Mouse (Mus musculus): ENCODE results near the gene Enox1. TPM values are rescaled to one million over a fixed set of nuclear protein-coding genes. Genes with fewer than 3 reads are reported as not detected.

The Enox1 gene
- total and polyA plus RNA-seq, 3 experiments: not detected

- no peak overlapping the region for H3K4me2 ChIP-seq (ENCODE audit: insufficient read depth, low read depth, poor library complexity, severe bottlenecking)
- H3K4me1 ChIP-seq (ENCODE audit: control insufficient read depth in 1 of 2, insufficient read depth in 2 of 2): no peaks in the 10 kb centered on the region
- H3K36me3 ChIP-seq (replicated peaks in 1 of 2; ENCODE audit: control insufficient read depth in 1 of 2, insufficient read depth in 1 of 2, low read length in 1 of 2): no peaks in the 10 kb centered on the region
- no peaks in the 10 kb centered on the region for H3K79me2 ChIP-seq (replicated peaks; ENCODE audit: control insufficient read depth, extremely low read depth, insufficient read depth, poor library complexity, severe bottlenecking)
- dilution Hi-C loops (cut with MboI; ENCODE audit: extremely low pct_ligation_motif_present, extremely low pct_unique_long_range_greater_than_20kb, low sequenced_read_pairs) (no loop called here), in situ Hi-C loops (cut with MboI; ENCODE audit: low pct_ligation_motif_present, low pct_unique_long_range_greater_than_20kb, low sequenced_read_pairs) (no loop called here)
- H3K27ac ChIP-seq (ENCODE audit: insufficient read depth, low read depth): no peak overlapping the region
- H3K9me3 ChIP-seq (replicated peaks; ENCODE audit: low read length): peaks cover 57% of the 10 kb centered on the region
- no peak overlapping the region for H3K4me3 ChIP-seq (replicated peaks in 1 of 3; ENCODE audit: low read depth in 2 of 3, low read length in 2 of 3, poor library complexity in 1 of 3)
- no peaks in the 10 kb centered on the region for H3K27me3 ChIP-seq (replicated peaks)
- no peak for DNase-seq (ENCODE audit: extremely low read depth)
- no peak overlapping the region for H3K9ac ChIP-seq (ENCODE audit: insufficient read depth, low read depth)
- TF ChIP-seq PAX5 (IDR thresholded peaks at IDR 0.05; ENCODE audit: low read length) (no peak), NRF1 (IDR thresholded peaks at IDR 0.05; ENCODE audit: low read depth, low read length) (no peak), ELF1 (IDR thresholded peaks at IDR 0.05; ENCODE audit: low read depth, low read length) (no peak), USF2 (conservative IDR thresholded peaks at IDR 0.05; ENCODE audit: low read depth, low read length) (no peak), CTCF (conservative IDR thresholded peaks at IDR 0.05 in 1 of 2, IDR thresholded peaks at IDR 0.05 in 1 of 2; ENCODE audit: low read depth in 2 of 2, low read length in 2 of 2) (no peak), ZC3H11A (IDR thresholded peaks at IDR 0.05; ENCODE audit: low read depth, low read length) (no peak), SMC3 (IDR thresholded peaks at IDR 0.05; ENCODE audit: low read depth, low read length) (no peak), MYC (IDR thresholded peaks at IDR 0.05; ENCODE audit: low read depth, low read length) (no peak), POLR2A (IDR thresholded peaks at IDR 0.05; ENCODE audit: low read depth, low read length) (no peak), GABPA (IDR thresholded peaks at IDR 0.05; ENCODE audit: insufficient replicate concordance, low read depth, low read length) (no peak), BHLHE40 (IDR thresholded peaks at IDR 0.05; ENCODE audit: low read depth, low read length) (no peak), RAD21 (IDR thresholded peaks at IDR 0.05; ENCODE audit: low read depth, low read length) (no peak), IRF4 (IDR thresholded peaks at IDR 0.05; ENCODE audit: low read depth, low read length) (no peak), SIN3A (IDR thresholded peaks at IDR 0.05; ENCODE audit: low read length) (no peak), CHD1 (IDR thresholded peaks at IDR 0.05; ENCODE audit: low read depth, low read length) (no peak), ZKSCAN1 (IDR thresholded peaks at IDR 0.05; ENCODE audit: borderline replicate concordance, low read depth, low read length) (no peak), TCF12 (IDR thresholded peaks at IDR 0.05; ENCODE audit: low read depth, low read length) (no peak), NELFE (IDR thresholded peaks at IDR 0.05; ENCODE audit: low read depth, low read length) (no peak), USF1 (IDR thresholded peaks at IDR 0.05; ENCODE audit: low read depth, low read length) (no peak), POLR2AphosphoS2 (IDR thresholded peaks at IDR 0.05; ENCODE audit: low read depth, low read length) (no peak)
Observed at GRCm38 (mm10) chr14:77248946-77249345, 92.4 kb downstream of the Enox1 start.

- dilution Hi-C loops (cut with MboI; ENCODE audit: extremely low pct_ligation_motif_present, extremely low pct_unique_long_range_greater_than_20kb, low sequenced_read_pairs): no loop called here
- H3K9me3 ChIP-seq (replicated peaks; ENCODE audit: low read length): peaks cover 62% of the 10 kb centered on the region
Observed at GRCm38 (mm10) chr14:77250652-77251238, 94.2 kb downstream of the Enox1 start.

More at GRCm38 (mm10) chr14:77250652-77251238, 94.2 kb downstream of the Enox1 start:
- no peak overlapping the region for H3K4me2 ChIP-seq (ENCODE audit: insufficient read depth, low read depth, poor library complexity, severe bottlenecking)
- no peaks in the 10 kb centered on the region for H3K79me2 ChIP-seq (replicated peaks; ENCODE audit: control insufficient read depth, extremely low read depth, insufficient read depth, poor library complexity, severe bottlenecking)
- TF ChIP-seq ELF1 (IDR thresholded peaks at IDR 0.05; ENCODE audit: low read depth, low read length) (no peak), USF1 (IDR thresholded peaks at IDR 0.05; ENCODE audit: low read depth, low read length) (no peak), IRF4 (IDR thresholded peaks at IDR 0.05; ENCODE audit: low read depth, low read length) (no peak)
- H3K4me1 ChIP-seq (ENCODE audit: control insufficient read depth in 1 of 2, insufficient read depth in 2 of 2): no peaks in the 10 kb centered on the region
- in situ Hi-C loops (cut with MboI; ENCODE audit: low pct_ligation_motif_present, low pct_unique_long_range_greater_than_20kb, low sequenced_read_pairs): no loop called here
- no peak overlapping the region for H3K4me3 ChIP-seq (replicated peaks in 1 of 3; ENCODE audit: low read depth in 2 of 3, low read length in 2 of 3, poor library complexity in 1 of 3)
- H3K36me3 ChIP-seq (replicated peaks in 1 of 2; ENCODE audit: control insufficient read depth in 1 of 2, insufficient read depth in 1 of 2, low read length in 1 of 2): no peaks in the 10 kb centered on the region
- H3K9ac ChIP-seq (ENCODE audit: insufficient read depth, low read depth): no peak overlapping the region
- no peak overlapping the region for H3K27ac ChIP-seq (ENCODE audit: insufficient read depth, low read depth)
- no peak for DNase-seq (ENCODE audit: extremely low read depth)
- no peaks in the 10 kb centered on the region for H3K27me3 ChIP-seq (replicated peaks)
